Mouse (Mus musculus) thymus, postnatal 25 days (tissue): ENCODE measurements at regions not wholly inside any gene's neighbourhood (a gene's known extent, or its start where the extent isn't known, plus 50 kb on each side); places are given as distances from the start of the nearest gene placed in this dataset.
A peak's percentile ranks its signal among the peaks of the same experiment; 100 is the strongest.
"Not testable (repeated sequence)": the region's sequence is repeated elsewhere in the genome, so short reads cannot be mapped to it uniquely, and the experiment has no call there.

ENCODE experiments used
- DNase-seq: peaks from one replicate; pipeline ENCODE4 v3.0.0; 2022

GRCm38 (mm10) chr14:46591211-46591610 is 169.1 kb upstream of the Cdkn3 start:
- no peak for DNase-seq

GRCm38 (mm10) chr14:46586093-46586492 is 174.2 kb upstream of the Cdkn3 start:
- no peak for DNase-seq

GRCm38 (mm10) chr14:46578051-46579000 is 182.0 kb upstream of the Cdkn3 start:
- DNase-seq = peak; percentile 24

DNA sequence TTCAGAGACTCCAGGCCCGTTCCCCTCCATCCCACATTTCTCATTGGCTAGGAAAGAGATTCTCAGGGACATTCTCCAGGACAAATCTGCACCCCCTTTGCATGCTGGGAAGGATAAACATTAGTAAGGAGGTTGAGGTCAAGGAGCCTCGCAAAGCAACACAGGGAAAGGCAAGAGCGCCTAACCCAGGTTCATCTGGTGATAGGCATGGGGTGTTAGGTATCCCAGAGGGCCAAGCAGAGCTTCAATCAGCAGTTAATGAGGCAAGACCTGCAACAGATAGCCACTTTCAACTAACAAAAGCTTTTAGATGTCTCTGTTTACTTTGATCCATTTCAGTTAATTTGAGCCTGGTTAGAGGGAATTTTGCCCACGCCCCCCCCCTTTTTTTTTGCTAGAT is 184.5 kb upstream of the Cdkn3 start:
- no peak for DNase-seq

DNA sequence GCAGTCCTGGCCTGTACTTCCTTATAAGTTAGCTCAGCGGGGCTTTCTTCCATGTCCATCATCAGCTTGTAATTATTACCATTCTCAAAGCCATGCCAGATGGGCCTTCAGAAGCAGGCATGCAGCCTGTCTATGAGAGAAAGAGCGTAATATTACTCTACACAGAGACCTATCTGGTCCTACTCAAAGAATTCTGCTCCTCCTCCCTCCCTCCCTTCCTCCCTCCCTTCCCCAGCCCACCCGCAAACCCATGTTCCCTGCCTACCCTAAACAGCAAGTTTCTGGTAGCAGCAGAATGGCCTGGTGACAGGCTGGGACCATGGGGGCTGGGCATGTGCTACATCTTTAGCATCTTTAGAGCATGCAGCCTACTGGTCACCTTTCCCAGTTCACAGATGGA is 184.9 kb upstream of the Cdkn3 start:
- DNase-seq = no peak

DNA sequence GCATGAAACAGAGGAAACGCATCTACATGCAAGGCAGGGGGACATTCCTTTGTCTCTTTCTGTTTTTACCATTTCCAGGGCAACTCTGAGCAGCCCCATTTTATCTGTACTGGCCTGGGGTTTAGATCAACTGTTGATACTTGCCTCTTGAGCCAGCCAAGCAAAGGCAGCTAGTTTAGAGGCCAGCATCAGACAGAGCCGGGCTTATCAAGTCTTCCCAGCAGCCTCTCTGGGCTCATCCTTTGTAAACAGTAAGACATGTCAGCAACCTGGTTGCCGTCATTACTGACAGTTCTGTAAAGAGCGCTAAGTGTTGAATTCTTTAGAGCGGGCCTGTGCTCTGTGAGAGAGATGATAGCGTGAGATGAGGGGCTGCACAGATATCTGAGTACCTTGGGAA is 182.9 kb upstream of the Bmp4 start:
- DNase-seq = no peak

DNA sequence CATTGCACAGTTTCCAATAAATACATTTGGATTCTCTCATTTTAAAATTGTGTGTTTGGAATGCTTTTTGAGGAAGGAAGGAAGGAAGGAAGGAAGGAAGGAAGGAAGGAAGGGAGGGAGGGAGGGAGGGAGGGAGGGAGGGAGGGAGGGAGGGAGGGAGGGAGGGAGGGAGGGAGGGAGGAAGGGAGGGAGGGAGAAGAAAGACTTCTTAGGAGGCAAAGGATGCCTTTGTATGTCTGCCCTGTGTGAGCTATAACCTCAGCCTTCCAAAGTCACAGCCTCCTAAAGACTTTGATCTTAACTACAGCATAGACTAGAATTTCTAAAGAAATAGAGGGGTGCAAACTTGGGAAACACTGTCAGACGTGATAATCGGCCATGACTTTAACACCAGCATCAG is 182.5 kb upstream of the Bmp4 start:
- DNase-seq = not testable (repeated sequence)

GRCm38 (mm10) chr14:46571841-46572240 is 181.4 kb upstream of the Bmp4 start:
- DNase-seq = no peak

- DNase-seq = no peak
Measured at GRCm38 (mm10) chr14:46569273-46569672, 178.8 kb upstream of the Bmp4 start.

GRCm38 (mm10) chr14:46567411-46567780 is 176.9 kb upstream of the Bmp4 start:
- no peak for DNase-seq

DNA sequence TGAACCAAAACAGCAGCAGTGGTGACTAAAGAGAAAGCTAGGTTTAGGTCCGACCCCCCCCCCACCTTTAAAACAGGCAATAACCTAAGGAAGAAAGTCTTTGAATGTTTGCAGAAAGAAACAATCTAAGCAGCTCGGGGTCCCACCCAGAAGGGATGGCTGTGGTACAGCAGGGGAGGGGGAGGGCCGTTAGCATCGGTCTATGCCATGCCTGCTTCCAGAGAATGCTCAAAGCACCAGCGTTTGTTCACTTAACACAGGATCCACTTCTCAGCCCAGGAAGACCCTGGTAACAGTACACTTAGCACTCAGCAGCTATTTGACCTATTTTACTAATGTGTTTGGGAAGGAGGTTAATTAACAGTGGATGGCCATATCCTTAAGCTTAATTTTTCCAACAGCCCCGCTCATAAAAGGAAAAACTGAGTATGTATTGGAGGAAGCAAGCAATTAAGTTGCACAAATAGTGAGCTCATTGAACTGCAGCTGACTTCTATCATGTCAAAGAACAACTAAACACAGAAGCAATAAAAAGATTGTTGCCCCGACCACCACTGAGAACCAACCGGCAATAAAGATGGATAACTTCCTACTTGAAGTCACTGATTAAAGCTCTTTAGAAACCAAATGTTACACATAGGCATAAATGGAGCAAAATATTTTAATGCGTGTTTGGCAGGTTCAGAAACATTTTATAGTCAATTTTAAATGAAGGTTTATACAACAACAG is 176.4 kb upstream of the Bmp4 start:
- no peak for DNase-seq

- no peak for DNase-seq
Measured at GRCm38 (mm10) chr14:46564998-46565397, 174.5 kb upstream of the Bmp4 start.

GRCm38 (mm10) chr14:46562016-46562415 is 171.5 kb upstream of the Bmp4 start:
- no peak for DNase-seq

- no peak for DNase-seq
Measured at GRCm38 (mm10) chr14:46553239-46553638, 162.8 kb upstream of the Bmp4 start.

DNA sequence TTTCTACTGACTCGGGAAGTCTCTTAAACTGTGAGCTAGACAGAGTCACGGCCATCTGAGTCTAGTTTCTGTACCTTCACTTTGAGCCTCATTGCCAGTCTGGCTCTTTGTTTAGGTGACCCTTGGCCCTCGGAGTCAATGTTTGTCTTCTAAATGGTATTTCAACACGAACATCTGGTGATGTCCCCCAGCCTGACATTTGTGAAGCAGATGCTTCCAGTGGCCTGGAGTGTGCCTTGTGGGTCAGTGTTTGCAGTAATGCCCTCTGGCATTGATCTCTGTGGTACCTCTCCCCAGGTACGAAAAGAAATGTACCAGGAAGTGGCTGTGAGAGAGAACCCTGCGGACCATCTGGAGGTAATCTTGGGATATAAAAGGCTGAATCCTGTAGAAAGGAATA is 155.7 kb upstream of the Bmp4 start:
- DNase-seq = no peak

- no peak for DNase-seq
Measured at GRCm38 (mm10) chr14:46539466-46540187, 149.2 kb upstream of the Bmp4 start.

DNA sequence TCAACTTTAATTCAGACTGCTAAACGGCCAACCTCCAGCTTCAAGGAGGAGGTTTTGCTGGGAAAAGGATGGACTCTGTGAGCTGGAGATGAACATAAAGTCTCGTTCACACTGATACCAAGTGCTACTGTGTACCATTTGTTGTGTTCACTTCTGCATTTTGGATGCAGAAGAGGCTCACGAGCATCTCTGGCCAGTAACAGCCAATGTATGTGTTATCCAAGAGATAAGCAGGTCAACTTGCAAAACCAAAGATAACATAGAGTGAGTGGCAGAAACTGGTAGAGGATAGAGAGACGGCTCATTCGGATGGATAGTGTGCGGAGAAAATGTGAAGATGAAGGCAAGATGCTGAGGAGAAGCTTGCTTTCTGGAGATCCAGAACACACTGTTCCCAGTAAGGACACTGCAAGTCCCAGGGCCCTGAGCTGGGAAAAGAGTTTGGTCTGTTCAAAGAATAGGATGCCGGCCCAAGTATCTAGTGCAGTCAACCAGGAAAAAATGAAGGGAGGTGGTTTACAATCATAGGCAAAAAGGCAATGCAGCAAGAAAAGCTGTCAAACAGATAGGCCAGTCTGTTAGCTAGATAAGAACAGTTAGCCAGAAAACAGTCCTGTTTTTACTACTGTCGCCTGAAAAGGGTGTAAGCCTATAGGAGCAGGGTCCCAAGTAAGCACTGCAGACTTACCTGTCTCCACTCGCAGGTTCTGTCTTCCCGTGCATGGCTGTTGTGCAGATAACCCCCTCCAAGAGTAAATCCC is 145.7 kb upstream of the Bmp4 start:
- DNase-seq = no peak

DNA sequence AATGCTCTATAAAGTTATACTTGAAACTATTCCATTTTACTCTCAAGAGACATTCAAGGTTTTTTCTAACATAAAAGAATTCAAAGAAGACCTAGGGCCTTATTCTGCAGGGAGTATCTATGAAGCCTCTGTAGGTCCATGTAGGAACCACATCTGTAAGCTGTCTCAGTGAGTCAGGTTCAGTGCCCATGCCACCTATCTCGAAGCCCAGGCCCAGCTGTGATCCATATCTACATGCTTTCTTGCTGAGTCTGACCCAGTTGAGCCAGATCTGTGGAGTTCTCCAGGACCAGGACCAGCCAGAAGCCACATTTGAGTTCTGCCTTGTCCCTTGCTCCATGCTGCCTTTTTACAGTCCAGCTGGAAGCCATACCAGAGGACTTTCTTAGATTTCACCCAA is 142.2 kb upstream of the Bmp4 start:
- no peak for DNase-seq

GRCm38 (mm10) chr14:46530452-46530851 is 140.0 kb upstream of the Bmp4 start:
- DNase-seq = no peak

DNA sequence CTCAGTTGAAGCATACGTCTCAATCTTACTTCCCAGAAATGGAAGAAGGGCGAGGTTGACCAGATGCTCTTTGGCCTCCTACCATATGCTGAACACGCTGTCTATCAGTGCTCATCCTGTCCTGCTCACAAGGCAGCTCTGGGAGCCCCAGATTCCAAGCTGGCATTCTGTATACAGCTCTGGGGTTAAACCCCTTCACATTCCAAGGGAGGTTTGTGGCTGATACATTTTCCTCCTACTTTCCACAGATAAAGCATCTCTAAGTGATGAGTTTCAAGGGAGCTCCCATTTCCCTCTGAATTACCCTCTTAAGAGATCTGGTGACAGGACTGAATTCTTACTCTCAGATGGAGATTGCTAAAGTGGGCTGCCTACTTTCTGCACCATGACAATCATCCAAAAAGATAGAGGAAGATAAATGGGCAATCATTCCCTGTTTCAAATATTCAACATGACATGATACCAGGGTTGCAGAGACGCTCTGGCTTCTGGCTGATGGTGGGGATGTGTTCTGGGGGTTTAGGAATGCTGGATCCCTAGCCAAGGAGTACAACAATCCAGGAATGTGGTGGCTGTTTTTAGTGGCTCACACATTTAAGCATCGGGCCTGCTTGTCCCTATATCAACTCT is 138.7 kb upstream of the Bmp4 start:
- no peak for DNase-seq

DNA sequence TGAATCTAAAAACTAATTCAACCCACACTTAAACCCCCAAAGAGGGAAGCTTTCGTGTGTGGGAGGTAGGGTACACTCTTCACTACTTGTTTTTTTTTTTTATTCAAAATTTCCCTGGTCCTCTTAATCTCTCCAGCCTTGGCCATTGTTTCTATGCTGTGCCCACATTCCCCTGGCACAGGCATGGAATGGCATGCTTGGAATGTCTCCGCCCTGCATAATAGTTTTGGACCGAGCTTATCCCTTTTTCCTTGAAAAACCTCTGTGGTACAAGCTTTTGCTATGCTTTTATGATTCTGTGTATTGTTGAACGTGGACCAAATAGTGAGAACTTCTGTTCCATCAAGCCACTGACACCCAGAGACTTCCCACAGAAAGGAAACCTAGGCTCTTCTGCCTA is 126.8 kb upstream of the Bmp4 start:
- DNase-seq = no peak

DNA sequence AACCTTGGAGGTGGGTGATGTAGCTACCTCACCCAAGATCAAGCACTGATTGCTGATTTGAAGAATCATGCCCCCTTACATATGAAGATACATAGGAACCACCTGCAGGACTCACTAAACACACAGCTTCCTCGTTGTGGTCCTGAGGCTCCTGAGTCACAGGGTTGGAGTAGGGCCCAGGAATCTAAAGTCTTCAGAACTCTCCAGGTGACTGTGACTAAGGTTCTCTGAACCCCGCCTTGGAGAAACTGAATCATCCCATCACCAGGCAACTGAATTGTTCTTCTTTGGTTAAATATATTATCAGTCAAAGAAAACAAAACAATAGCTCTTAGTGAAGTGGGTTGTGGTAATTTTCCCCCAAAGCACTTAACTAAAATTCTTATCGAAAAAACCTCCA is 125.8 kb upstream of the Bmp4 start:
- no peak for DNase-seq
